Mouse (Mus musculus): ENCODE data around the gene S100a3. TPM values are rescaled to one million over a fixed set of nuclear protein-coding genes. Genes with fewer than 3 reads are reported as not detected.

S100a3 gene
- polyA plus RNA-seq, 2 experiments = 0.20 TPM; not detected in 1

DNA sequence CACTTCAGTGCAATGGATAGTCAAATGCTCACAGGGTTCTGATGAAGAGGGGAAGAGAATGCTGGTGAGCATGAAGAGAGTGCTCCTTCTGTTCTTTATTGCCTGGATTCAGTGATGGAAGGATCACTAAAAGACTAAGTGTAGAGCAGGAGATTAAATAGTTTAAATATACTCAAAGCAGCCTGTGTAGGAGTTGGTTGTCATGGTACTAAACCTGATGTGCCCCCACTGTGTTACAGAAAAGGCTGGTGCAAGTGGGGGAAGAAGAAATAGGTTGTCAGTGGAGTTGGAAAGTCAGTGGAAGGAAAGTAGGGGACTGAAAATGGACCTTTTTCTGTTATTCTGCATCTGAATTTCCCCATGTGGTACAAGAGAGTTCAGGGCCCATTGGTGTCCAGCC, 88.6 kb downstream of the S100a3 start:
- DNase-seq (ENCODE audit: low read depth in 3 of 3, low spot score in 3 of 3) (no peak), ATAC-seq (ENCODE audit: insufficient read depth) (no peak)
- Histone ChIP-seq H3K36me3 (replicated peaks; ENCODE audit: control insufficient read depth, insufficient read depth, low read depth) (no peaks in the 10 kb centered on the region), H3K9me3 (ENCODE audit: control insufficient read depth, low read length) (no peaks in the 10 kb centered on the region), H3K9ac (replicated peaks) (no peak overlapping the region), H3K4me3 (ENCODE audit: insufficient read depth in 1 of 2, low read depth in 2 of 2, low read length in 2 of 2) (no peak overlapping the region), H3K27me3 (ENCODE audit: control insufficient read depth, insufficient read depth, low read length) (no peaks in the 10 kb centered on the region), H3K4me1 (replicated peaks; ENCODE audit: control insufficient read depth in 2 of 2, insufficient read depth in 2 of 2, low read length in 1 of 2) (no peaks in the 10 kb centered on the region), H3K27ac (no peak overlapping the region), H3K4me2 (ENCODE audit: low read depth) (no peak overlapping the region)
- TF ChIP-seq EP300 (IDR thresholded peaks at IDR 0.05; ENCODE audit: low read depth) = no peak
- TF ChIP-seq CTCF (IDR thresholded peaks at IDR 0.05; ENCODE audit: low read depth) = no peak

DNA sequence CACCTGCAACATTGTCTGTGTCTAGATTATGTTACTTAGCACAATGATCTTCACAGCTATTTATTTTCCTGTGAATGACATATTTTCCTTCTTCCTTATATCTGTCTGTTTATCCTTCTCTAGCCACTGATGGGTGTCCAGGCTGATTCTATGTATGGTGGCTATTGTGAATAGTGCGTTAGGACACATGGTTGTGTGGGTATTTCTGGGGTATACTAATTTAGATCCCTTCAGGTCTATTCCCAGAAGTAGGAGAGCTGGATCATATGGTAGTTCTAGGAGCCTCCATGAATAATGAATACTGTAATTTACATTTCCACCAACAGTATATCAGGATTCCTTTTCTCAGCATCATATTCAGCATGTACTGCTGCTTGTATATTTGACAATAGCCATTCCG, 89.5 kb downstream of the S100a3 start:
- DNase-seq (ENCODE audit: low read depth in 3 of 3, low spot score in 3 of 3) (no peak), ATAC-seq (ENCODE audit: insufficient read depth) (no peak)
- Histone ChIP-seq H3K9me3 (ENCODE audit: control insufficient read depth, low read length) (no peaks in the 10 kb centered on the region), H3K4me1 (replicated peaks; ENCODE audit: control insufficient read depth in 2 of 2, insufficient read depth in 2 of 2, low read length in 1 of 2) (no peaks in the 10 kb centered on the region), H3K4me3 (ENCODE audit: insufficient read depth in 1 of 2, low read depth in 2 of 2, low read length in 2 of 2) (no peak overlapping the region), H3K4me2 (ENCODE audit: low read depth) (no peak overlapping the region), H3K9ac (replicated peaks) (no peak overlapping the region), H3K27me3 (ENCODE audit: control insufficient read depth, insufficient read depth, low read length) (no peaks in the 10 kb centered on the region), H3K27ac (no peak overlapping the region), H3K36me3 (replicated peaks; ENCODE audit: control insufficient read depth, insufficient read depth, low read depth) (no peaks in the 10 kb centered on the region)
- WGBS (ENCODE audit: insufficient replicate concordance) = 61% methylated on average over 2 of the region's 2 CpGs
- no peak for TF ChIP-seq CTCF (IDR thresholded peaks at IDR 0.05; ENCODE audit: low read depth)
- no peak for TF ChIP-seq EP300 (IDR thresholded peaks at IDR 0.05; ENCODE audit: low read depth)

Other genes with a start within 250 kb of the S100a3 start
- gene Slc27a3, start 170.6 kb upstream of the S100a3 start, polyA plus RNA-seq (2012; rRNA removed) = 2.1 TPM in 2 replicates
- gene Slc27a3, start 170.6 kb upstream of the S100a3 start, polyA plus RNA-seq (2014; fragmentation: Nextera tagmentation; extraction: Ambion mirVana) = 0.76 and 1.0 TPM in 2 replicates
- gene Ints3, start 127.0 kb upstream of the S100a3 start, polyA plus RNA-seq (2012; rRNA removed) = 11.3 and 12.7 TPM in 2 replicates
- 6.6 and 9.4 TPM in 2 replicates for gene Ints3, start 127.0 kb upstream of the S100a3 start, polyA plus RNA-seq (2014; fragmentation: Nextera tagmentation; extraction: Ambion mirVana)
- gene Npr1, start 94.7 kb upstream of the S100a3 start, polyA plus RNA-seq (2012; rRNA removed) = 6.5 and 7.2 TPM in 2 replicates
- gene Npr1, start 94.7 kb upstream of the S100a3 start, polyA plus RNA-seq (2014; fragmentation: Nextera tagmentation; extraction: Ambion mirVana) = 2.8 and 4.0 TPM in 2 replicates
- gene Ilf2, start 84.5 kb upstream of the S100a3 start, polyA plus RNA-seq (2012; rRNA removed) = 23.3 and 34.5 TPM in 2 replicates
- gene Ilf2, start 84.5 kb upstream of the S100a3 start, polyA plus RNA-seq (2014; fragmentation: Nextera tagmentation; extraction: Ambion mirVana) = 46.5 and 48.9 TPM in 2 replicates
- gene Snapin, start 69.5 kb upstream of the S100a3 start, polyA plus RNA-seq (2012; rRNA removed) = 7.4 and 9.3 TPM in 2 replicates
- 17.0 and 18.7 TPM in 2 replicates for gene Snapin, start 69.5 kb upstream of the S100a3 start, polyA plus RNA-seq (2014; fragmentation: Nextera tagmentation; extraction: Ambion mirVana)
- gene Chtop, start 51.1 kb upstream of the S100a3 start, polyA plus RNA-seq (2012; rRNA removed) = 33.6 and 49.9 TPM in 2 replicates
- gene Chtop, start 51.1 kb upstream of the S100a3 start, polyA plus RNA-seq (2014; fragmentation: Nextera tagmentation; extraction: Ambion mirVana) = 29.7 and 32.7 TPM in 2 replicates
- gene S100a1, start 46.2 kb upstream of the S100a3 start, polyA plus RNA-seq (2012; rRNA removed) = 9.2 and 14.9 TPM in 2 replicates
- 20.8 and 27.1 TPM in 2 replicates for gene S100a1, start 46.2 kb upstream of the S100a3 start, polyA plus RNA-seq (2014; fragmentation: Nextera tagmentation; extraction: Ambion mirVana)
- gene S100a13, start 46.1 kb upstream of the S100a3 start, polyA plus RNA-seq (2012; rRNA removed) = 7.4 and 11.1 TPM in 2 replicates
- gene S100a13, start 46.1 kb upstream of the S100a3 start, polyA plus RNA-seq (2014; fragmentation: Nextera tagmentation; extraction: Ambion mirVana) = 18.0 and 19.7 TPM in 2 replicates
- gene S100a14, start 33.7 kb upstream of the S100a3 start, polyA plus RNA-seq (2012; rRNA removed) = 0.11 and 0.13 TPM in 2 replicates
- not detected in 2 replicates for gene S100a14, start 33.7 kb upstream of the S100a3 start, polyA plus RNA-seq (2014; fragmentation: Nextera tagmentation; extraction: Ambion mirVana)
- gene S100a16, start 23.3 kb upstream of the S100a3 start, polyA plus RNA-seq (2012; rRNA removed) = 12.3 and 15.5 TPM in 2 replicates
- gene S100a16, start 23.3 kb upstream of the S100a3 start, polyA plus RNA-seq (2014; fragmentation: Nextera tagmentation; extraction: Ambion mirVana) = 24.1 and 24.9 TPM in 2 replicates
- not detected in 2 replicates for gene S100a2, start 29.7 kb downstream of the S100a3 start, polyA plus RNA-seq (2012; rRNA removed)
- gene S100a2, start 29.7 kb downstream of the S100a3 start, polyA plus RNA-seq (2014; fragmentation: Nextera tagmentation; extraction: Ambion mirVana) = not detected in 2 replicates
- not detected in 2 replicates for gene Gm42674, start 41.3 kb downstream of the S100a3 start, polyA plus RNA-seq (2012; rRNA removed)
- not detected in 2 replicates for gene Gm42674, start 41.3 kb downstream of the S100a3 start, polyA plus RNA-seq (2014; fragmentation: Nextera tagmentation; extraction: Ambion mirVana)
- gene S100a4, start 43.2 kb downstream of the S100a3 start, polyA plus RNA-seq (2012; rRNA removed) = 1.0 and 2.0 TPM in 2 replicates
- 0.73 and 1.0 TPM in 2 replicates for gene S100a4, start 43.2 kb downstream of the S100a3 start, polyA plus RNA-seq (2014; fragmentation: Nextera tagmentation; extraction: Ambion mirVana)
- gene S100a5, start 47.9 kb downstream of the S100a3 start, polyA plus RNA-seq (2012; rRNA removed) = not detected in 2 replicates
- not detected in 2 replicates for gene S100a5, start 47.9 kb downstream of the S100a3 start, polyA plus RNA-seq (2014; fragmentation: Nextera tagmentation; extraction: Ambion mirVana)
- 3.4 and 5.4 TPM in 2 replicates for gene S100a6, start 52.3 kb downstream of the S100a3 start, polyA plus RNA-seq (2012; rRNA removed)
- 7.2 and 13.6 TPM in 2 replicates for gene S100a6, start 52.3 kb downstream of the S100a3 start, polyA plus RNA-seq (2014; fragmentation: Nextera tagmentation; extraction: Ambion mirVana)
- gene S100a7a, start 93.4 kb downstream of the S100a3 start, polyA plus RNA-seq (2012; rRNA removed) = not detected in 2 replicates
- not detected in 2 replicates for gene S100a7a, start 93.4 kb downstream of the S100a3 start, polyA plus RNA-seq (2014; fragmentation: Nextera tagmentation; extraction: Ambion mirVana)
- gene S100a8, start 108.4 kb downstream of the S100a3 start, polyA plus RNA-seq (2012; rRNA removed) = 203 and 418 TPM in 2 replicates
- 838 and 1,223 TPM in 2 replicates for gene S100a8, start 108.4 kb downstream of the S100a3 start, polyA plus RNA-seq (2014; fragmentation: Nextera tagmentation; extraction: Ambion mirVana)
- 292 and 431 TPM in 2 replicates for gene S100a9, start 135.1 kb downstream of the S100a3 start, polyA plus RNA-seq (2012; rRNA removed)
- gene S100a9, start 135.1 kb downstream of the S100a3 start, polyA plus RNA-seq (2014; fragmentation: Nextera tagmentation; extraction: Ambion mirVana) = 583 and 836 TPM in 2 replicates
- 0.02 TPM in 1 of 2 replicates, not detected in the other for gene Pglyrp4, start 166.3 kb downstream of the S100a3 start, polyA plus RNA-seq (2012; rRNA removed)
- 0.06 TPM in 1 of 2 replicates, not detected in the other for gene Pglyrp4, start 166.3 kb downstream of the S100a3 start, polyA plus RNA-seq (2014; fragmentation: Nextera tagmentation; extraction: Ambion mirVana)
- gene Gm5849, start 217.3 kb downstream of the S100a3 start, polyA plus RNA-seq (2012; rRNA removed) = not detected in 2 replicates
- gene Gm5849, start 217.3 kb downstream of the S100a3 start, polyA plus RNA-seq (2014; fragmentation: Nextera tagmentation; extraction: Ambion mirVana) = not detected in 2 replicates